Mouse (Mus musculus) spleen, postnatal 36 days (tissue): Measurements from ENCODE around the gene Hoxb6.

Experiments used
- DNase-seq, 2 experiments: peaks; one replicate each; pipeline ENCODE4 v3.0.0; 2022; ENCODE audit warnings: low spot score in 2 of 2, mixed read lengths in 1 of 2

Hoxb6 gene

DNA sequence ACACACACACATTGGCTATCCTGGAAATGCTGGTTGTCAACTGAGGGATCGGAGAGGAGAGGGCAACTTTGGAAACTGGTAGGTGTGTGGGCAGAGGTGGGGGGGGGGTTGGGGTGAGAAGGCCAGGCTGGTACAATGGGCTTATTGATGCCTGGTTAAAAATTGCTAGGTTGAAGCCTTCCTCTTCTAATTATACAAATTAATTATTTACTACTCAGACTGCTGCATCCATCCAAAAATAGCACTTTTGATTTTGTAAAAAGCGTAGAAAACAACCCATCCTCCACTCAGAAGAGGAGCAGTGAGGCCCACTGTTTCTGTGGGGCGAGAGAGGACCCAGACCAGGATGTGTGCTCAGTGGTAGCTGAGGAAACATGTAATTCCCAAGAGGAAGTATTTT is 42.7 kb downstream of the Hoxb6 start:
- DNase-seq, result no peak

DNA sequence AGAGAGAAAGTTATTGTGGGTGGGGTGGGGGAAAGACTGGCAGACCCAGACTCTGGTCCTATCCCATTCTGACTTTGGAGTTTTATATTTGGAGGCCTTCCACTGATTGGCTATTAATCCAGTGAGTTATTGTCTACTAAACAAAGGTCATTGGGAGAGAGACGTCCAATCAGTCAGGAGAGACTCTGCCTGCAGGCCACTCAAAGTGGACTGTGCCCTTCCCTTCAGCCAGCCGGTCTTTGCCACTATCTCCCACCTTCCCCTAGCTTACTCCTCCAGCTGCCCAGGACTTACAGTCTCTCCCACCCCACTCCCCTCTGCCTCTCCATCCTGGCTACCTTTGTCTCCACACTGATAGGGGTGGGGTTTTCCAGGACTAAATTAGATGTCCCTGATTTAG is 44.3 kb downstream of the Hoxb6 start:
- DNase-seq, result no peak

DNA sequence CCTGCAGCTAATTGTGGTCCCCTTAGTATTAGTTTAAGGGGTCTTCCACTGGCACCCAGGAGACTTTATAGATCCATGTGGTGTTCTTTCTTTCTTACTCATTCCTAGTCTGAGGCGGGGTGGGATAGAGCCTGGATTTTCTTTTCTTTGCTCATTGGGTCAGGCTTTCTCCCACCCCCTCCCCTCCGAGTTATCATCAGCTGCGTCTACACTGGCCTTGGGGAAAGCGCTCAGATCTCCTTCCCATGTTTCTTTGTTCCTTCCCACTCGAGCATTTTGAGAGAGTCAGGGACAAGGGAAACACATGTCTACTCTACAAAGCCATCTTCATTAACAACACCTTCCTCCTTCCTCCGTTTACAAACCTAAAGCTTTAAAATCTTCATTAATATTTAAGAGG is 44.8 kb downstream of the Hoxb6 start:
- no peak for DNase-seq

DNA sequence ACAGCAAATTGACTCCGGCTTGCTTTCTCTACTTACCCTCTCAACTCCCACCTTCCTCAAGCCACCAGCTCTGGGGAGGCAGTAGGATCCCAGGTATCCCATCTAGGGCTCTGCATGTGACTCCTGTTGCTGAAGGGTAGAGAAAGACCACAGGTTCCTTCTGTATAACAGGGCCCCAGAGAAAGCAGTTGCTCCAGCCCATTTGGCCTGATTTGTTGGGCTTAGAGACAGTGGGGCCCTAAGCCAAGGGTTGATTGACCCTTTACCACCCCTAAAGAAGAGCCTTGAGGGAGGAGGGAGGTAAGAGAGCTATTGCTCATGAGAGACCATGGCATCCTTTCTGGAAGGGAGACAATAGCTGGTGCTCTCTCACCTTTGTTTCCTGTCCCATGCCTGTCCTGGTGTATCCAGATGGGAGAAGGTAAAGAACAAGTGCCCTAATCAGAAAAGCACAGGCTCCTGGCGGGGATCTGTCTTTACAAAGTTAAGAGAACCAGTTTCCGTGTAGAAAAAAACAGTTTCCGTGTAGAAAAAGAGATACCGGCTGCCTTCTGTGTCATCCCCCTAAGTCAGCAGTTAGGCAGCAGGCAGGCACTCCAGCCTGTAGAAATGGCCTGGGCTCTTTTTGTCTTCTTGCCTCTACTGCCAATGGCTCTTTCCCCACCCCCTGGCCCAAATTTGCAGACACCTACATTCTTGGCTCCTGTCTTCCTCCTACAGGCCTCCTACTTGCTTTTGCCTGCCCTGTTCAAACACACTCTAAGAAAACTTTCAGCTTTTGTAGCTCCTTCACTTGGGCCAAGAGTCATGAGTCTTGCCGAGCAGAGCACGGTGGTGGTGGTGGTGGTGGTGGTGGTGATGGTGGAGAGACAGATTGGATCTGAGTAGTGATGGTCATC is 46.9 kb downstream of the Hoxb6 start:
- DNase-seq, result no peak

DNA sequence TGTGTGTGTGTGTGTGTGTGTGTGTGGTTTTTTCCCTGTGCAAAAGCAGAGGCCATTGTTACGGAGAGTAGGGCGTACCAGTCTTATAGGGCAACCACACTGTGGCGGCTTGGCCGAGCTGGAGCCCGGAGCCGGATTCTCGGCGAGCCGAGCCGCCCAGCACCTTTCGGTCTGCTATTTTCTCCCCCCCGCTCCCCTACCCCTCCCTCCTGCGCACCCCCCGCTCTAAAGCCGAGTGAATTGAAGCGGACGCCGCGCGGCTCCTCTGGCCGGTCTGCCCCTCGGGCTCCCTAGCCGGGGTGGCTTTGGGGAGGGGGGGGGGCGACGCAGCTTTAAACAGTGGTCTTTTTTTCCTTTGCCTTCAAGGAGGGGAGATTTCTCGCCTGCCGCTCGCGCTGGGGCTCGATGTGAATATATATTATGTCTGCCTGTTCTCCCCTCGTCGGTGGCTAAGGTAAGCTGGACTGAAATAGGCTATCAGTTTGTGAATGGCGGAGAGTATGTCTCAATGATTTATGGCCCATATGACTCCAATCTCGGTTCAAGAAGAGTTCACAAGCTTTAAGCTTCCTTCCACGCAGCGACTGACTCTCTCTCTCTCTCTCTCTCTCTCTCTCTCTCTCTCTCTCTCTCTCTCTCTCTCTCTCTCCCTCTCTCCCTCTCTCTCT is 48.6 kb downstream of the Hoxb6 start:
- DNase-seq, result no peak

DNA sequence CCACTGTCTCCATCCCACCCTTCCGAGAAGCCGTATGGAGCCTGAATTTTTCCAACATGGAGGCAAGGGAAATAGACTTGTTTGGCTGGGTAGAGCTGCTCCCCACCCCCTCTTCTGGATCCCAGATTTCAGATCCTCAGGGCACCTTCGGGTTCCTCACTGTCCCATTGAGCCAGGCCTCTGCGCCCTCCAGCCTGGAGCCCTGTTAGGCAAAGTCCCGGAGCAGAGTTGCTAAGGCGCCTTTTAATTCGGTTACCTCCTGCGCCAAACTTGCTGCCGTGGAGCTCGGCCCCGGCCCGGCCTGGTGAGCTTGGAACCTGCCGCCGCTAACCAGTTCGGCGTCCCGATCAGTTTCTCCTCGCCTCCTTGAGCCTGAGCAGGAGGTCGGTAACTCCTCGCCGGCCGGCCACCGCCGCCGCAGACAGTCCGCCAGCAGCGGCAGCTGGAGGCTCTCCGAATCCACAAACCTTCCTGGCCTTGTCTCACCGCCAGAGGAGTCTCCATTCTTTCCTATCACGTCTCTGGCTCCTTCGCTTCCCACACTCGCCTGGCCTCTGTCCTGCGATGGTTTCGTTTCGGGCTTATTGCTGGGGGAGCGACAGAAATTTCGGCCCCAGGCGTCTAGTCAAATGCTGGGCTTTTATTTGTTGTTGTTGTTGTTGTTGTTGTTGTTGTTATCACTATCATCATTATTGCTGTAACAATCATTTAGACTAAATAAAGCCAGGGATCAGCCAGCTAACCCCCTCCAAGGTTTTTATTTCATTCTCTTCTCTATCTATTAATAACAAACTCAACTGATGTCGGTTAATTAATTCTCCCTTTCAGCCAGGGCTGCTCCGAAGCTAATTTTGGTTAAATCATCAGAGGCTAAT is 49.7 kb downstream of the Hoxb6 start:
- DNase-seq, result no peak

DNA sequence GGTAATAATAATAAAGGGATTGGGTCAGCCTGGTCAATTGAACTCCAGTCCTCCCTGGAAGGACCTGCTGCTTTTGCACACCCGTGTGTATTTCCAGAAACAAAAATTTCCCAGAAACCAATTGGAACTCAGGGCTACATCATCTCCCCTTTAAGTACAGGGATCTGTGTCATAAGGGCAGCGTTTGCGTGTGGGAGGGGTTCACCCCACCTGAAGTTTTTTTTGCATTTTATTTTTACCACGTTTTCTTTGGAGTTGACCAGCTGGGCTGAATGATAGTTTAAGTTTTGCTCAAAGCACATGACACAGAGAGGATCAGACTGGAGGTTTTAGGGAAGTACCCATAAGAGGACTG is 50.3 kb downstream of the Hoxb6 start:
- no peak for DNase-seq

DNA sequence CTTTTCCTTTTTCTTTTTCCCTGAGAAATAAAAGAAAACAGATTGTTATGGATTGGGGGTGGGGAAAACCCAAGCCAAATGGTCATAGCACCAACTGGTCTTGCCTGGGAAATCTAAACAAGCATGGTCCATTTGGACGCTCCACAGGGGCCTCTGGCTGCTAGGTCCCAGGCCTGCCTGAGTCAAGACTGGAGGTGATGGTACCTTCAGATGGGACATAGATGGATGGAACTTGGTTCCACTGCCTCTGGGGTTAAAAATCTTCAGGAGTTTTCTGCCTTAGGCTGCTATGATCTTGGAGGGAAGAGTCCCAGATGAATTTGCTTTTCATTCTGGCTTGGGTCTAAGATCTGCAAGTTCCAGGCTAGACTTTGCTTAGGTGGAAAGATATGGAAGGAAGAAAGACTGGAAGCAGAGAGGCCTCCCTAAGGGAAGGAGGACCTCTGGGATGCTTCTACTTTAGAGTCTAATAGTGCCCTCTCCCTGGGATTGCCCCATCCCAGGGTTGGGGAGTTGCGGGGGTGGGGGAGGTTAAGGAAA is 51.0 kb downstream of the Hoxb6 start:
- DNase-seq, result no peak

DNA sequence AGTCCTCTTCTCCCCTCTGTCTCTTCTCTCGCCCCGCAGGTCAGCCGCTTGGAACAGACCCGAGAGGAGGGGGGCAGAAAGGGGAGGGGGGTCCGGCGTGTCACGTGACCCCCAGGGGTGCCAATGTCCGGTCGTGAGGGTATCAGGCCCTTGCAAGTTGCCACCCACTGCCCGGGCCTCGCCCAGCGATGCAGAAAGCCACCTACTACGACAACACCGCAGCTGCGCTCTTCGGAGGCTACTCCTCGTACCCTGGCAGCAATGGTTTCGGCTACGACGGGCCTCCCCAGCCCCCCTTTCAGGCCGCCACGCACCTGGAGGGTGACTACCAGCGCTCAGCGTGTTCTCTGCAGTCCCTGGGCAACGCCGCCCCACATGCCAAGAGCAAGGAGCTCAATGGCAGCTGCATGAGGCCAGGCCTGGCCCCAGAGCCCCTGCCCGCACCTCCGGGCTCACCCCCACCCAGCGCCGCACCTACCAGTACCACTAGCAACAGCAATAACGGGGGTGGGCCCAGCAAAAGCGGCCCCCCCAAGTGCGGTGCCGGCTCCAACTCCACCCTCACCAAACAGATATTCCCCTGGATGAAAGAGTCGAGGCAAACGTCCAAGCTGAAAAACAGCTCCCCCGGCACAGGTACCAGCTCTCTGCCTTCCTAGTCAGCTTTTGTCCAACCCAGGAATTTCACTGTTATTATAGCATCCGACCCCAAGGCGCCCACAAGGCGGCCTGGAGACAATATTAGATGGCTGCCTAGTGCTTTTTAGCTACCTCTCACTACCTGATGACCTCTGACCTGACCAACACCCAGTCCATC is 52.0 kb downstream of the Hoxb6 start:
- no peak for DNase-seq

DNA sequence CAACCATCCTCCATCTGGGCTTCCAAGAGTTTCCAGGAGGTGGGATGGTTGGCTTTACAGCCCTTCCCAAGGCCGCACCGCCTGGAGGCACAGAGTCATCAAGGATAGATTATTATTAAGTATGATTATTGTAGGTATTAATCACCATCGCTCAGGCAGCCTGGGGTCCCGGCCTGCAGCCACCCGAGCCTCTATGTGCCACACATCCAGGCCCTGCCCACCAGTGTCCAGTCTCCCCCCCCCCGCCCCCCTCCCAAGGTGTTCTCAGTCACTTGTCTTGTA is 52.5 kb downstream of the Hoxb6 start:
- no peak for DNase-seq

DNA sequence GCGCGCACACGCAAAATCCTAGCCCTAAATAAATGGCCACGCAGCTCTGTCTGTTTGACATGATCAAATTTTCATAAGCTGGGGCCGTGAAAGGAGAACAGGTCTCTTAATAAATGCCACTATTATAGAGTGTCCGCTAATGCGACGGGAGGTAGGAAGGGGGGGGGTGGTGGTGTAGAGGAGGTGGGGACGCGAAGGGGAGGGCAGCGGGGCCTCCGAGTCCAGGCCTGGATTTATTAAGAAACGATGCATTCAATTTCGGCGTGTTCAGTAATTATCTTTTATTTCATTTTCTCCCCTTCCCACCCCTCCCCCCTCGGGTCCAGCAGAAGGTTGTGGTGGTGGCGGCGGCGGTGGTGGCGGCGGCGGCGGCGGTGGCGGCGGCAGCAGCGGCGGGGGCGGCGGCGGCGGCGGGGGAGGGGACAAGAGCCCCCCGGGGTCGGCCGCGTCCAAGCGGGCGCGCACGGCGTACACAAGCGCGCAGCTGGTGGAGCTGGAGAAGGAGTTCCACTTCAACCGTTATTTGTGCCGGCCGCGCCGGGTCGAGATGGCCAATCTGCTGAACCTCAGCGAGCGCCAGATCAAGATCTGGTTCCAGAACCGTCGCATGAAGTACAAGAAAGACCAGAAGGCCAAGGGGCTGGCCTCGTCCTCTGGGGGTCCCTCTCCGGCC is 53.1 kb downstream of the Hoxb6 start:
- DNase-seq, result no peak

DNA sequence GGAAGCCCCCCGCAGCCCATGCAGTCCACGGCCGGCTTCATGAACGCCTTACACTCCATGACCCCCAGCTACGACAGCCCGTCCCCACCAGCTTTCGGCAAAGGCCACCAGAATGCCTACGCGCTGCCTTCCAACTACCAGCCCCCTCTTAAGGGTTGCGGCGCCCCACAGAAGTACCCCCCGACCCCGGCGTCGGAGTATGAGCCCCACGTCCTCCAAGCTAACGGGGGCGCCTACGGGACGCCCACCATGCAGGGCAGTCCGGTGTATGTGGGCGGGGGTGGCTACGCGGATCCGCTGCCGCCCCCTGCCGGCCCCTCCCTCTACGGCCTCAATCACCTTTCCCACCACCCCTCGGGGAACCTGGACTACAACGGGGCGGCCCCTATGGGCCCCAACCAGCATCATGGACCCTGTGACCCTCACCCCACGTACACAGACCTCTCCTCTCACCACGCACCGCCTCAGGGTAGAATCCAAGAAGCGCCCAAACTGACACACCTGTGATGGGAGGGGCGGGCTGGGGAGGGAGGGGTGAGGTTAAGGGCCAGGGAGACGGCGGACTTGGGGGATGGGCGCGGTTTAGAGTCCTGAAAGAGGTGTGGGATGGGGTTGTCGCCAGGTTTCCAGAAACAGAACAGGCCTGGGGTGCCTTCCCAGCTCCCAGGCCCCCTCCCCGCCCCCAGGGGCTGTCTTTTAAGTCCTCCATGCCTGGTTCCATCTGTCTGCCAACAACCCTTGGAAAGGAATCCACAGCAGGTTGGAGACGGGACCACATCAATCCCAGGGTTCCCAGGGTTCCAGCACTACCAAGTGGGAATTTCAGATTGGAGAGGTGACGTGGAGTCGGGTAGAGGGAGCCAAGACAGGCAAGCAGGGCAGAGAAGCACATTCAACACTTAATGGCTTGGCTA is 53.9 kb downstream of the Hoxb6 start:
- no peak for DNase-seq

DNA sequence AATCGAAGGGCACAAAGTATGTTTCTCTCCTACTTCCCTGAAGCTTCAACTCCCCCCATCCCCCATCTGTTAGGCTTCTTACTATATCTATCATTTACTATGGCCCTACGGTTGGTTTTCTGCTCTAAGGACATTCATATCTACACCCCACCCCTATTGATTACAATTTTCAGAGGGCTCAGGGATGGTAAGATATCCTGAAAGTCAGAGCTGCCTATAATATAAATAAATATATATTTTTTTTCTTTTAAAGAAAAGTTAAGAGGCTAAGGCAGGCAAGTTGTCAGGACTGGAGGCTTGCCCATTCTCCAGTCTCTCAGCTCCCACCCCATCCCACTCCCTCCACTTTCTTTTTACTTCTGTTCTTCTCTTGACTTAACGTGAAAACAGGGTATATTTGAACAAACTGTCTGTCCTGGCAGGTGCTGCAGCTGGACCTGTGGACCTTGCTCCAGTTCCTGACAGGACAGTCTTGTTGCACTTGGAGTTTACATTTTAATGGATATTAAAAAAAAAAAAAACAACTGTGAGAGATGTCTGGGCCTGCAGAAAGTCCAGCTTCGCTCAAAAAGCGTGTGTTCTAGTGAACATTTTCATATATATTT is 54.7 kb downstream of the Hoxb6 start:
- no peak for DNase-seq

DNA sequence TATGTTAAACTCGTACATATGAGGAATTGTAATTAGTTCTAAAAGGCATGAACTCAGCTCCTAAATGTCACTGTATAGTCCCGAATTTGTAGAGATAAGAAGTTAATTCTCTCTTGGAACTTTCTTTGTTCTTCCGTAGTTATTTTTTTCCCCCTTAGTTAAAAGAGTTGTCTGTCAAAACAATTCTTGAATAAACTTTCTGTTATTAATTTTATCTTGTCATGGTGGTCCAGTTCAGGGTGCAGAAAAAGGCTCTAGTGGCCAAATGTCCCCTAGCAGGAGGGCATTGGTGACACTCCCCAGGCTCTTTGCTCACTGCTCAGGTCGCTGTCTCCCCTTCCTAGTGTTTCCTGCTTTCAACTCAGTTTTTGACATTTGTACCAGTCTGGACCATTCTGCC is 55.4 kb downstream of the Hoxb6 start:
- DNase-seq, result no peak

DNA sequence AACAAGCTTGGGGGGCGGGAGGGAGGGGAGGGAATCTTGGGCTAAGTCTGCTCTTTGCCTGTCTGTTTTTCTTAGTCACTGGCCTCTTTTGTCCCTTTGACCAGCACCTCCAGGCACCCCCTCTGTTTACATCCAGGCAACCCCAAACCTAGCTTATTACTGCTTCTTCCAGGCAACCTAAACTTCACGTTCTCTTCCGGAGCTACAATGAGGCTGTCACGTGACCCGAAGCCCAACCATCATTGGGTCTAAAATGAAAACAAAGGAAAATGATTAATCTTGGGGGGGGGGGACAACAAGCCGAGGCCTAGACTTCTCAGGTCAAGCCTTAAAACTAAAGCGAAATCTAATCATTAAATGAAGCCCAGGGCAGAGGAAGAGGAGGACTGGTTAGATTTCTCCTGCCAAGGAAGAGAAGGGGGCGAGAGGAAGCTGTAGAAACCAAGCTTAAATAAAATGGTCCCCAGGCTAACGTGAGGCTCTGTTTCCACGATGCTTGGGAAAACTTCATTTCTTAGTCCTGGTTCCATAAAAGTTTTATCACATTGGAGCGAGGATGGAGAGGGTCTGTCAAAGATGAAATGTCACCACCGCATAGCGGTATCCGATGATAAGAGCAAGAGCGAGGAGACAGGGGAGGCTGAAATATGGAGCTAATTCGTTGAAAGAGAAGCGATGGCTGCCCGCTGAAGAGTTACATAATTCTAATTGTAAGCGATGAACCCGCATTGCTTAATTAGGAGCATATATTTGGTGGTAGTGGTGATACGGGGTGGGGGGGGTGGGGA is 56.1 kb downstream of the Hoxb6 start:
- DNase-seq, result no peak

DNA sequence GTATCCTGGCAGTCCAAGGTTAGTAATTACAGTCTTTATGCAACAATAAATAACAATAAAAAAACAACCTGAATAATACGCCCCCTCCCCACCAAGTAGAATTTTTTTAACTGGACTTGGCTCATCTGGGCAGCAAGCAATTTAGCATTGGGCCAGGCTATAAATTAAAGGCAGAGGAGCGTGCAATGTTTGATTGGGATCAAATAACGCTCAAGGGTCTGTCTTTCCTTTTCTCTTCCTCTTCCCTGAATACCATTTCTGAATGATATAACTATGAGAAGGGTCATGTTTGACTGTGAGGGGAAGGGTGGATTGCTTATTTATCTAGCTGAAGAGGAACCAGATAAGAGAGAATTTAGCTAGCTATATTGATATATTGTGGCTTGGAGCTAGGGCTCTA is 56.7 kb downstream of the Hoxb6 start:
- no peak for DNase-seq

DNA sequence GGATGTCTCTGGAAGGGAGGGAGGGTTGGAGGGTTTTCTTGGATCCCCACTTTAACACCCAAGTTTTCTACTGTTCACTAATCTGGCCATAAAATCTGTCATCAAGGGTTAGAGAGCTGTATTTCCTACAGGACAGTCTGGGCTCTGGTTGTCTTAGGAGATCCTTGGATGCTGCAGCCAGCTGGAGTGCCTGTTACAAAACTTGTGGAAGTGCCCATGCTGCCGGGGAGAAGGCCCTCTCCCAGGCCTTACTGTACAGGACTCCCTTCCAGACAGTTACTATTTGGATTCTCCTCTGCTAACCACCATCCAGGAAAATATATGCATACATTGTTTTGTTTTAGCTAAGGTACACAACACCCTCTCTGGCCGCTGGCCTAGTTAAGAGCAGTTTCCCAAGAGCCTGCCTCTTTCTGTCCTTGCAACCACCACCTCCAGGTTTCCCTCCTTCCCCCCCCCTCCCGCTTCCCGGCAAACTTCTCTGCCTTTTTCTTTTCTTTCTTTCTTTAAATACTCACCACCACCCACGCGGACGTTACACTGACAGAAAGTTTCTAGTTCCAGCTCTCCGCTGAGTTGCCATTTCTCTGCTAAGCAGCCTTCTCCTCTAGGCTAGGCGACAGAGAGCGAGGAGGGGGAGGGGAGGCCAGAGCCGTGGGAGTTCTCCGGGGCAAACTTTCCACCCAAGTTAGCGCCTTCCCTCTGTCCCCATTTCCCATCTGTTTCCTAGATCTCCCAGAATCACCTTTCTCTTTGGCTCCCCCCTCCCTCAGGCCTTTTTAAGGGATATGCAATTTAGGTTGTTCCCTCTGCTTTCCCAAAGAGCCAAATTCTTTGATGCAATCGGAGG is 57.4 kb downstream of the Hoxb6 start:
- no peak for DNase-seq

DNA sequence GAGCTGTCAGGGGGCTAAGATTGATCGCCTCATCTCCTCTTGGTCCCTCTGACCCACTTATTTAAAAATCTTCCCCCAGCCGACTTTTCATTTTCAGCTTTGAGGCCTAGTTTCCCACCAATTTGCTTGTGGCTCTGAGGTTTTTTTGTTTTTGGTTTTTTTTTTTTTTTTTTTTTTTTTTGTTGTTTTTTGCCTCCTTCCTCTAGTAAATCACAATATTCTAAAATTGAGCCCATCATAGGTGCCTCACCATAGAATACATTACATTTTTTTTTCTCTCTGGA is 58.0 kb downstream of the Hoxb6 start, which contains the start of gene Hoxb2:
Gene Hoxb2, plus strand, starts transcription at position 185 of the 284 bp plus-strand sequence.
- no peak for DNase-seq
